Mouse (Mus musculus) lung, postnatal 36 days (tissue): ENCODE results near the gene Fam122a.
A peak's percentile ranks its signal among the peaks of the same experiment; 100 is the strongest.

Experiments
- DNase-seq: peaks from one replicate; pipeline ENCODE4 v3.0.0; 2022; ENCODE audit warnings: mixed read lengths

Fam122a gene

DNA sequence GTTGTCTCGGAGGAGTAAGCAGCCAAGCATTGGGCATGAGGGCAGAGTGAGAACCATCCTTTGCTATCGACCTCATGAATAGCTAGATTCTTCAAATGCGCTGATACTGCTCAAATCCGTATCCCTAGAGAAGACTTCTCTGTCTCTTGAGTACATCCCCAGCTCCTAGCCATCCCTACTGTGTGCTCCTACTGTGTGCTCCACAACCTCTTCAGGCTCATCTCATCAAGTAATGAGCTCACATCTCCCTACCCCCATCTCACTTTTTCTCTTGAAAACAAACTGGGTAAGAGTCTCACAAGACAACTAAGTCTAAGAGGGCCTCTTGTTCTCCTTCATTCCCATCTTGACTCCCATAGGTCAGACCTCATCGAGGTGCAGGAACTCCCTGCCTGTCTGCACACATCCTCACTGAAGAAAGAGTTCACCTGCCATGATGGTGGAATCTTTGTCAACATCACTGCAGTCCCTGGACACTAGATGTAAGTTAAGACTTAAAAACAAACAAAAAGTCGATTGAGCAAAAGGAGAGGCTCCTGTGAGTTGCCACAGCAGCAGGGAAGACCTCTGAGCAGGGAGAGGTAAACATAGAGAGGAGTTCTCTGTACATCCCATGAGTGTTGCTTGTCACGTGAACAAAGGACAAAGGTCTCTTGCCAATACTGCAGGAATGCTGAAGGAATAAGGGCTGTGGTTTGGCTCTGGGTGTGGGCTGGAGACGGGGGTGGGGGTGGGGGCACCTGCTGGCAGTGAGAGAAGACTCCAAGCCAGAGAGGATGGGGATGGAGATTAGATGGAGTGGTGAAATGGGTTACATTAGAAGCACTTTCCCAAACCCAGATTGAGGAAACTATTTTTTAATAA lies 9.5 kb upstream of the Fam122a start:
- no peak for DNase-seq

DNA sequence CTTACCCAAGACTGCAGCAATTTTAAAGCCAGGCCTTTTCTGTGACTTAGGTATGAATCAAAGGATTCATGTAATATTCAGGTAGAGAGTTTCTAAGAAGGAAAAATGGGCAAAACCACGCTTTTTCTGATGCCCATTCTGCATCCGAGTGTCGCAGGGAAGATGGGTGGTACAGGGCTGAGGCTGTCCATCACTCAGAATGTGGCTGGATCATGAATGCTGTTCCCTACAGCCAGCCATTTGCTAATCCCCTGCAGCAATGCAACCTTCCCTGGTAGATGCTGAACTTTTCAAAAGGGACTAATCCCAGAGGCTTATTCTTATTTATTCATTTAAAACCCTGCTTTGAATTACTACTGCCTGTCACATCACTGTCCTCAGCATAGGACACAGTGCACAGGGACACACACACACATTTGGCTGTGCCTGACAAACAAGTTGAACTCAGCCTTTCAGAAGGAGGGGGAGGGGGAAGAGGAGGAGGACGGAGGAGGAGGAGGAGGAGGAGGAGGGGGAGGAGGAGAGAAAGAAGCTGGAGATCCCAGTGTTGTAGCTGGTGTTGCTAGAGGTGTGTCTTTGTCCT lies 7.5 kb upstream of the Fam122a start:
- no peak for DNase-seq

DNA sequence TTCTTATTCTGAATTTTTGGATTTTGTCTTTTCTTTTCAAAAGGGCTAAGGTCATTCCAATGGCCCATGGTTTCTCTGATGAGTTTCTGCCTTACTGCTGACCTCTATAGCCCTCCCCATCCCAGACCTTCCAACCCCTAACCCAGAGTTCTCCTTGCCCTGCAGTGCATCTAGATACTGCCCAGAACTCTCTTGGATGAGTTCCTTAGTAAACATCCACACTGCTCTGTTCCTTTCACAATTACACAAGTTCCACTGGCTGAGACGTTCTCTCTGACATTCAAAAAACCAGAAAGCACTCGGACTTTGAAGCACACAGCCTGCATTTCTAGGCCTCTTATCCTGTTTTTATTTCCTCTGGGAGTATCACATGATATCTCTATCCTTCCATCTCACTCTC lies 3.8 kb upstream of the Fam122a start:
- DNase-seq: no peak

DNA sequence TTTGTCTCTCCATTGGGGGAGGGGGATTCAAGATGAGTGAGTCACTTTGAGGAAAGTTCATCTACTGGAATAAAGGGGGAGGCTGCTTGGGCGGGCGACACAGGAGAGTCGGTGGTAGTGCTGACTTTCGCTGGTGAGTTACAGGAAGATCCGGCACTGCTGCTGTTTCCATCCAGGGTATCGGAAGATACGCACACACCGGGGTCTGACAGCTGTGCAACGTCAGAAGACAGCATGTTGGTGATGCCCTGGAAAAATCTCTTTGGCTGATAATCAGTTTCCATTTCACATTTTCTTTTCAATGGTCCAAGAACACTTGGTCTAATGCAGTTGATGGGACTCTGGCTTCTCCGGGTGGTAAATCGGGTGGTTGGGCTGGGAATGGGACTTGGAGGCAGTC lies 695 bp downstream of the Fam122a start:
- no peak for DNase-seq

DNA sequence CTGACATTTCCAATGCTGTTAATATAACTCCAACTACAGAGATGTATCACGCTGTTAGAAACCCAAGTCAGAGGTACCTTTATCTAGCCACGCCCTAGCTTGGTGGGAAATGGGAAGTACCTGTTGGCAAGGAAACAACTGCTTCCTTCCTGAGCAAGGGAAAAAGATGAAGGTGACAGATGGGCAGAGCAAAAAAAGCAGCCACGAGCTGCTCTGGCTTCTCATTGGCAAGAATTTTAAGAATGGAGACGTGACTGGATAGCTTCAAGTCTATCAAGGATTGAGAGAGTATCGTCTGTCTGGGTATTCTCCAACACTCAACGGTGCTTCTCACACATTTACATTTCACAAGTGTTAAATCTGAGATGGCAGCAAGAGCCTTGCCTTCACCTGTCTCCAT lies 1.9 kb downstream of the Fam122a start:
- DNase-seq: peak; percentile 15

- peak; percentile 53 for DNase-seq
Measured at GRCm38 (mm10) chr19:24472512-24472911, 4.6 kb downstream of the Fam122a start.

- DNase-seq: peak; percentile 16
Measured at GRCm38 (mm10) chr19:24471538-24471937, 5.6 kb downstream of the Fam122a start.

DNA sequence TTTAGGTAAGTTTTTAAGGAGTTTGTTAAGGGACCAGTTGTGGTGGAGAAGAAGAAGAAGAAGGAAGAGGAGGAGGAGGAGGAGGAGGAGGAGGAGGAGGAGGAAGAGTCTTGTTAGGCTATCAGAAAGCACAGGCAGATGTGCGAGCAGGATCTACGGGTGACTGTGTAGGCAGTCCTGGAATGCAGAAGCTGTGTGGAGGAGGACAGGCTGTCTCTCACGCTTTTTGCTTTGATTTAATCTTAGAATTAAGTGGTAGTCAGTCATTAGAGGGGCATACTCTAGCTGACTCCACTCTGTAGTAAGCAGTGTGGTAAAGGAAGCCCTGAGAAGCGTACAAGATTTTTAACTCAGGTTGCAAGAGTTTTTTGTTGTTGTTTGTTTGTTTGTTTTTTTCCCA lies 7.9 kb downstream of the Fam122a start:
- no peak for DNase-seq

DNA sequence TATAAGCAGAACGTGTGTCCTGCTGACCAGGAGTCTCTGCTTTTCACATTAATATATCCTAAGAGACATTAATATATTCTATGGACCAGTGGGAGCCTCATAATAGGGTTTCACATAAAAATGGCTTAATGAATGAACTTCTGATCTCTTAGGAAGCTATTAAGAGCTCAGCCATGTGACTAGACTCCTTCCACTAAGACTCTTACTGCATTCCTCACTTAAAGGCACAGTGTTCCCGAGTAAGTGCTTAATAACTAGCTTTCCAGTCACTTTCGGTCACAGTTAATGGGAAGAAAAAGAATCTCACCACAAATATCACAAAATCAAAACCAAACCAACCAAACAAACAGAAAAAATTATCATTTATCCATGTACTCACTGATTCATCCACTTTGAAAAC lies 8.5 kb downstream of the Fam122a start:
- DNase-seq: no peak

DNA sequence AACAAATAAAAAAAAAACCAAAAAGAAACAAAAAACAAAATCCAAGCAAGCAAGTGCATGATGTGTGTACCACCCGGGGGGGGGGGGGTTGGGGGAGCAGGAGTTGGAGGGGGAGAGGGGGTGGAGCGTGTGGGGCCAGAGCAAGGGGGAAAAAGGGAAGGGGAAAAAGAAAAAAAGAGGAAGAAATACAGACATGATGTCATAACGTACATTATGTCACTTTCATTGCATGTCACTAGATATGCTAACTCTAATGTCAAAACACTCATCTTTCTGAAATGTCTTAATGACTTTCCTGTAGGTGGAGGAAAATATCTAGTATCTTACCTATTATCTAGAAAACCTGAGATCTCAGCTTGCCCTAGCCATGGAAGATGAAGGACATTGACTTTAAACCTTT lies 14.1 kb downstream of the Fam122a start:
- no peak for DNase-seq

- DNase-seq: peak; percentile 74
Measured at GRCm38 (mm10) chr19:24456591-24457231, 20.4 kb downstream of the Fam122a start.

DNA sequence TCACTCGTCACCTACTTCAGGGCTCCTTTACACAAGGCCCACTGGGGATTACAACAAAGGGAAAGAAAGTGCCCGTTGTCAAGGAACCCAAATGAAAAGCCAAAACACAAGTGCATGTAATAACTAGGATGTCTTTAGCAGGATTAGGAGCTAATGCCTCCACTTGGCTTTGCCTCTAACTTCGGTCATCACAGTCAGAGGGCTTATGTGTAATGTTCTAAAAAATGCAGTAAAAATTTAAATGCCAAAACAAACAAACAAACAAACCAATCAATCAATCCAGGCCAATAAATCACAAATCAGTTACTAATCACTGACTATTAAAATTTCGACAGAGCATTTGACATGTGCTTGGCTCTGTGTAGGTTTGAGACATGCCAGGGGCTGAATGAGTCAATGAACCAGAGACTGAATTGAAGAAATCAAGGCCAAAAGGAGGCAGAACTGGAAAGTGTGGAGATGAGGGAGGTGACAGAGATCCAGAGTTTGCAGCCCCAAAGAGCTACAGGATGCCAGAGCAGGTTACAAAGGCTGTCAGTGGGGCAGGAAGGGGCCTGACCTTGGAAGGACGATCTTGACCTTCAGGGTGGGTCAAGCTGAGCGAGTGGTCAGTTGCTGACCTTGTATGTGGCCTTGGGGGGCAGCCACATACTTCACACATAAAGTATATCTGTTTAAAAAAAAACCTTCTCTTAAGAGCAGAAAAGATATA lies 21.8 kb downstream of the Fam122a start:
- DNase-seq: no peak

DNA sequence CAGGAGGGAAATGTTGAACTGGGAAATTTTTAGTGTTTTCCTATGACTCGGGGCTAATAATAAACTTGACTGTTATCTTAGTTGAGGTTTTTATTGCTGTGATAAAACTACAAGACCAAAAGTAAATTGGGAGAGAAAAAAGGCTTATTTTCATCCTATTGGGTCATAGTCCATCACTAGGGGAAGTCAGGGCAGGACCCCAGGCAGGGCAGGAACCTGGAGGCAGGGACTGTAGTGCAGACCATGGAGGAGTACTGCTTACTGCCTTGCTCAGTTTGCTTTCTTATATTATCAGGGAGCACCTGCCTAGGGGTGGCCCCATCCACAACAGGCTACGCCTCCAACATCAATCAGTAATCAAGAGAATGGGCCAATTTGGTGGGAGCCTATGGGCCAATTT lies 22.7 kb downstream of the Fam122a start:
- no peak for DNase-seq

GRCm38 (mm10) chr19:24453379-24453778 lies 23.8 kb downstream of the Fam122a start:
- peak; percentile 18 for DNase-seq

- DNase-seq: no peak
Measured at GRCm38 (mm10) chr19:24452441-24452898, 24.7 kb downstream of the Fam122a start.

DNA sequence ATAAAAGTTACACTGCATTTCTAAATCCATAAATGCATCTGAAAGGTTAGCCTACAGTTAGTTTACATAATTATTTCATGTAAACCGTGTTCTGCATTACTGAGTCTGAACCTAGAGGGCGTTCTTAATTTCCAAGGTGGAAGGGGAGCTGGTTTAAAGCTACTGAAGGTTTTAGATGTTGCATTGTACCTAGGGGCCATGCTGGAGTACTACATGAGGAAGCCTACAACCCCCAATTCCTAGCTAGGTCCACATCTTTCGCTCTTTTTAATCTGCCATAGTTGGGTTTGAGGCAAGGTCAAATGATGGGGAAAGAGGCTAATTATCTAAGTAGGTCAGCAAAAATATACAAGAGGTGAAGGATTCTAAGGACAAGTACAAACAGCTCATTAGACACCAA lies 25.5 kb downstream of the Fam122a start:
- DNase-seq: no peak

DNA sequence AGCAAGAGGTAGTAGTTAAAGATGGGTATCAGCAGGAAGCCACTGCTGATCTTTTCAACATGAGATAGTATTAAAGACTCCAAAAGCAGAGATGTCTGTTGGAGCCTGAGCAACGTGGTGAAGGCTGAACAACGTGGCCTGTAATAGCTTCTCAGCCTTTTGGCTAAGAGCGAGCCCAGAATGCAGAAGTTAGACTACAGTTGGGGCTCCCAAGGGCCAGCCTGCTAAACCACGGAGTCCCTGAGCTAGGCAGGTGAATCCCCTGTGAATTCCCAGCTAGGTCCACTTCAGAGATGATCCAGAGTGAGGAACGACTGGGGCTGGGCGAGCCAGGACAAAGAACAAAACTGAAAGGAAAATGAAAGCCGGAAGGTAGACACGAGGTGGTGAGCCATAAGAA lies 26.4 kb downstream of the Fam122a start:
- DNase-seq: no peak

DNA sequence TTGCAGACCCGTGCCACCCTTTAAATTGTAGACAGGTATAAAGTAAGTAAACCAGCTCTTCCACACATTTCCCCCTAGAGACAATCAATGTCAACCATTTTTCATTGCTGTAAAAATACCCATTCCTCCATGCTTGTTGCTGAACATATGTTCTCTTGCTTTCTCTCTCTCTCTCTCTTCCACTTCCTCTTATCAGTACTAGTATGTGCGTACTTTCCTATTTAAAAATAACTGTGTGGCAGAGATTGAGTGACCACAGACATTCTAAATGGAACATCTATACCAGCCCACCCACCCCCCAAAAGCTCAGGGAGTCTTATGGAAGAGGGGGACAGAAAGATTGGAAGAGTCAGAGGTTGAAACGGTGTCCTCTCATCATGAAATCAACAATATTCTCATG lies 32.8 kb downstream of the Fam122a start:
- no peak for DNase-seq

DNA sequence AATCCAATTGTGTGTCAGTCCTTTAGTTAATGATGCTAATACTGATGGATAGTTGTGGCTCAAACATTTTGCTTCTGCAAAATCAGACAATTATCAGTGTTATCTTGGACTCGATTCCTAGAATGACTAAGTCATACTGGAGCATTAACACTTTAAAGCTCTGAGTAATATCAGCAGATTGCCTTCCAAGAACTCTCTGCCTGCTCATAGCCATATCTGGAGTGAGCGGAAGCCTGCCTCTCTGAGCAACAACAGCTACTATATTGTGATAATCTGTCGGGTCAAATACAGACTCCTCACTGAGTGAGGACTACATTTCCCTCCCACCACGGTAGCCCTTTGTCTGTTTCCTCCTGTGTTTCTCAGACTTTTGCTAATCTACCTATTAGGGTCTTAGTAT lies 37.4 kb downstream of the Fam122a start:
- no peak for DNase-seq

DNA sequence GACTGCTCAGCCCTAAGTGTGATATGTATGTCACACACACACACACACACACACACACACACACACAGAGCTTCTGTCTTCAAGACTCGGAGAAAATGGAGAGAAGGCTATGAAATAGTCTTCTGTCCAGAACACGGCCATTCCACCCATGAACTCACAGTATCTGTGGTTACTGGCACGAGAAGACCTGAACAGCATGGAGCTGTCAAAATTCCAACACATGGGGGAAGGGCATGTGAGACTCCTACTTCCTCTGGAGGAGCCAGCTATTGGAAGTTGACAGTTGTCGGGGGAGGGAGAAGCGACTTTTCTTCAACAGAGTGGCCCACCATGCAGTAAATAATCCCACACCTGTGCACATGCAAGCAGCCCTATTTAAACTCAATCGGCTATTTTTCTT lies 42.9 kb downstream of the Fam122a start:
- DNase-seq: no peak

DNA sequence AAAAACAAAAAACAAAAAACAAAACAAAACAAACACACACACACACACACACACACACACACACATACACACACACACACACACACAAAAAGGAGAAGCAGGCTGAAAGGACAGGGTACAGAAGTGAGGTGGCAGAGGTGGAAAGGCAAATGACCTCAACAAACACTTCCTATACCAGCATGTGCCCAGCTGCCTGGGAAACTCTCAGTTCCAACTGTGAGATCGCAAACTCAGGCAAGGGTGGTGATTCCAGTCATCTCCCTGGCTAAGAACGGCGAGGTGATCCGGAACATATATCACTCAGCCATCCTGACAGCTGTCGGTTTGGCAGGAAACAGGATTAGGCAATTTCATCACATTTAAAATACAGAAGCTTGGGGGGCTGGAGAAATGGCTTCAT lies 44.7 kb downstream of the Fam122a start:
- DNase-seq: no peak

GRCm38 (mm10) chr19:24431381-24431780 lies 45.8 kb downstream of the Fam122a start:
- DNase-seq: no peak

- no peak for DNase-seq
Measured at GRCm38 (mm10) chr19:24428011-24428410, 49.1 kb downstream of the Fam122a start.
